Mouse (Mus musculus) ES-E14 (cell line): ENCODE results near the gene Echdc2.

Experiments used
- CHD2 ChIP-seq: IDR thresholded peaks from 2 replicates; pipeline ENCODE4 v1.6.1; 2014; ENCODE audit warnings: mild to moderate bottlenecking, low read depth, low read length, inconsistent platforms
- HCFC1 ChIP-seq: IDR thresholded peaks from 2 replicates; pipeline ENCODE4 v1.6.1; 2012; ENCODE audit warnings: low read length, inconsistent platforms, borderline replicate concordance; ENCODE audit not compliant: insufficient read depth
- MAFK ChIP-seq: IDR thresholded peaks from 2 replicates; pipeline ENCODE4 v1.6.1; 2014; ENCODE audit warnings: mild to moderate bottlenecking, low read depth, low read length, inconsistent platforms; ENCODE audit not compliant: insufficient read depth
- ZC3H11A ChIP-seq: IDR thresholded peaks from 2 replicates; pipeline ENCODE4 v1.6.1; 2012; ENCODE audit warnings: low read depth, mild to moderate bottlenecking, inconsistent platforms, low read length, borderline replicate concordance

DNA sequence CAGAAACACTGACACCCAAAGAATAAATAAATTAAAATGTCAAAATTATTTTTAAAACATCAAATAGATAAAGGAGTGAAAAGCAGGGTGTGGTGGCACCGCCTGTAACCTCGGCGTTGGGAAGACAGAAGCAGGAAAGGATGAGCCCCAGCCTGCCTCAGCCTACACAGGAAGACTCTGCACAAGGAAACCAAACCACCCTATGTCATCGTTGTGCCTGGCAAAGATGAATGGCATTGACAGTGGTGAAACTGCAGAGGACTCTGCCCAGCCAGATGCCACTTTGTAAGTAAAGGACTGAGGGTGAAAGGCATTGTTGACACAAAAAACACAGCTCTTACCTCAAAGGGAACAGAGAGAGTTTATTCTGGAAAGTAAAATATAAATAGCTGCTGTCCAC lies 39.0 kb upstream of the Echdc2 start:
- TF ChIP-seq HCFC1: no peak
- no peak for TF ChIP-seq MAFK
- TF ChIP-seq CHD2: no peak
- no peak for TF ChIP-seq ZC3H11A
